Mouse (Mus musculus) ES-E14 (cell line): ENCODE results near the gene G3bp2. TPM values are rescaled to one million over a fixed set of nuclear protein-coding genes. Genes with fewer than 3 reads are reported as not detected.

ENCODE experiments used
- DNase-seq: peaks from one replicate; pipeline ENCODE4 v3.0.0-alpha.2; 2013; ENCODE audit warnings: low read depth, low spot score
- H3K27ac ChIP-seq: 2 replicates; pipeline ENCODE4 v1.5.1; 2012; ENCODE audit warnings: low read depth, mild to moderate bottlenecking, low read length, moderate library complexity, mixed read lengths; ENCODE audit not compliant: poor library complexity, insufficient read depth, severe bottlenecking
- H3K36me3 ChIP-seq: 2 replicates; pipeline ENCODE4 v1.6.1; 2012; ENCODE audit warnings: mild to moderate bottlenecking, low read length, moderate library complexity, mixed read lengths; ENCODE audit not compliant: control insufficient read depth, poor library complexity, insufficient read depth, severe bottlenecking
- H3K4me1 ChIP-seq, 2 experiments: fragments of 150-350 bp in 1 of 2; sonication (generic) in 1 of 2; 2 replicates each; pipeline ENCODE4 v1.6.1; 2012; ENCODE audit warnings: low read length in 2 of 2, mild to moderate bottlenecking in 1 of 2, mixed read lengths in 1 of 2; ENCODE audit not compliant: control insufficient read depth in 2 of 2, insufficient read depth in 2 of 2, poor library complexity in 1 of 2
- H3K4me3 ChIP-seq, 2 experiments: fragments of 150-350 bp in 1 of 2; sonication (generic) in 1 of 2; 2 replicates each; pipeline ENCODE4 v1.5.1; 2012; ENCODE audit warnings: low read length in 2 of 2, low read depth in 1 of 2, mild to moderate bottlenecking in 1 of 2, mixed read lengths in 1 of 2; ENCODE audit not compliant: insufficient read depth in 1 of 2, poor library complexity in 1 of 2, severe bottlenecking in 1 of 2
- H3K9ac ChIP-seq: 2 replicates; pipeline ENCODE4 v1.6.1; 2012; ENCODE audit warnings: low read depth, mild to moderate bottlenecking, low read length, mixed read lengths; ENCODE audit not compliant: poor library complexity, insufficient read depth, severe bottlenecking
- H3K9me3 ChIP-seq: fragments of 150-350 bp; sonication (generic); 2 replicates; pipeline ENCODE4 v1.6.1; 2012; ENCODE audit warnings: low read depth, mild to moderate bottlenecking, low read length; ENCODE audit not compliant: control insufficient read depth, insufficient read depth
- CHD2 ChIP-seq: IDR thresholded peaks from 2 replicates; pipeline ENCODE4 v1.6.1; 2014; ENCODE audit warnings: mild to moderate bottlenecking, low read depth, low read length, inconsistent platforms
- HCFC1 ChIP-seq: IDR thresholded peaks from 2 replicates; pipeline ENCODE4 v1.6.1; 2012; ENCODE audit warnings: low read length, inconsistent platforms, borderline replicate concordance; ENCODE audit not compliant: insufficient read depth
- MAFK ChIP-seq: IDR thresholded peaks from 2 replicates; pipeline ENCODE4 v1.6.1; 2014; ENCODE audit warnings: mild to moderate bottlenecking, low read depth, low read length, inconsistent platforms; ENCODE audit not compliant: insufficient read depth
- ZC3H11A ChIP-seq: IDR thresholded peaks from 2 replicates; pipeline ENCODE4 v1.6.1; 2012; ENCODE audit warnings: low read depth, mild to moderate bottlenecking, inconsistent platforms, low read length, borderline replicate concordance
- ZNF384 ChIP-seq: IDR thresholded peaks from 2 replicates; pipeline ENCODE4 v1.6.1; 2012; ENCODE audit warnings: low read depth, low read length, inconsistent platforms
- in situ Hi-C, 2 experiments: fragments of 600-800 bp; cut with MboI; formaldehyde crosslinking; loops; one replicate each; pipeline ENCODE4 v1.15.1; 2025; ENCODE audit warnings: low sequenced_read_pairs in 2 of 2, inconsistent platforms in 1 of 2; ENCODE audit not compliant: unreplicated experiment in 2 of 2
- total RNA-seq: library from RNA; depleted of rRNA; stranded (reverse); fragments of 300-350 nt; gene quantifications from 2 replicates; pipeline ENCODE4 v1.2.3, GENCODE M21; 2012

The G3bp2 gene
- total RNA-seq, 1 experiment, result 266 TPM

DNA sequence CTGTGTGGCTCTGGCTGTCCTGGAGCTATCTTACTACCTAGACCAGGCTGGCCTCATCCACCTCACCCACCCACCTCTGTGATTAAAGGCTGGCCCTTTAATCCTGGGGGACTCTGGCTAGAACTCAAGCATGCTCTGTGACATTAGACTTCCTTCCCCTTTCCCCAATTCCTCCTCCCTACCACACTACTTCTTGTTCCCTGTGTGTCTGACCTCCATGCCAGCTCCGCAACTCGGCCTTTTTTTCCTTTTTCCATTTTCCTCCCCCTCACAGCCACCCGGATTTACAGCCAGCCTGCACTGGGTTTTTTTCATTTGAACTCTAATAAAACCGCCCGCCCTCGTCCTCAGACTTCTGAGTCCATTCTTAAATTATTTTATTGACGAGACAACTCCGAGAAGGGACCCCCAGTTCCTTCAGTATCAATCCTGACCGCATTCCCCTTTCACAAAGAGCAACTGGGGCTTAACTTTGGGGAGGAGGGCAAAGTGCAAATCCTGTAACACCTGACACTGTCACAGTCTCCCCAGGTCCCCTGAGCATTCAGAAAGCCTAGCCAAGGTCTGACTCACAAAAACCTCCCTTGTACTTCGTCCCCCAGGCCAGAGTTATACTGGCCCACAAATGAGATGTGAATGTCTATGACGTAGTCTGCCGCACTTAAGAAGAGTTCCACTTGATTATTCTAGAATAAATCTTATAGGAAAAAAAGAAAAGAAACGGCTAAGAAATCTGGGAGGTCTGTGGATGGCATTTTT lies 15.0 kb upstream of the G3bp2 start:
- no peak for DNase-seq
- in situ Hi-C loops, result no loop called here
- Histone ChIP-seq H3K4me1 (peaks cover 14 to 32% of the 10 kb centered on the region in 2 experiments), H3K27ac (peak overlapping the region; percentile 40; the same call in 1 of the 2 replicates), H3K4me3 (peak overlapping the region; percentile 2 to 7; a peak in 2 of 4 replicates), H3K9ac (peak overlapping the region; percentile 23), H3K36me3 (no peaks in the 10 kb centered on the region), H3K9me3 (no peaks in the 10 kb centered on the region)
- TF ChIP-seq ZC3H11A, result no peak
- no peak for TF ChIP-seq CHD2
- TF ChIP-seq HCFC1, result no peak
- TF ChIP-seq MAFK, result no peak
- TF ChIP-seq ZNF384, result no peak

- Histone ChIP-seq H3K9ac (no peak overlapping the region), H3K27ac (no peak overlapping the region), H3K36me3 (no peaks in the 10 kb centered on the region), H3K4me3 (no peak overlapping the region), H3K9me3 (no peaks in the 10 kb centered on the region), H3K4me1 (peaks cover 14 to 30% of the 10 kb centered on the region in 2 experiments)
- no peak for DNase-seq
- no peak for TF ChIP-seq HCFC1
- no peak for TF ChIP-seq ZNF384
- no peak for TF ChIP-seq CHD2
- no peak for TF ChIP-seq ZC3H11A
- no peak for TF ChIP-seq MAFK
- in situ Hi-C loops, result no loop called here
Observed at GRCm38 (mm10) chr5:92097779-92098178, 14.3 kb upstream of the G3bp2 start.

DNA sequence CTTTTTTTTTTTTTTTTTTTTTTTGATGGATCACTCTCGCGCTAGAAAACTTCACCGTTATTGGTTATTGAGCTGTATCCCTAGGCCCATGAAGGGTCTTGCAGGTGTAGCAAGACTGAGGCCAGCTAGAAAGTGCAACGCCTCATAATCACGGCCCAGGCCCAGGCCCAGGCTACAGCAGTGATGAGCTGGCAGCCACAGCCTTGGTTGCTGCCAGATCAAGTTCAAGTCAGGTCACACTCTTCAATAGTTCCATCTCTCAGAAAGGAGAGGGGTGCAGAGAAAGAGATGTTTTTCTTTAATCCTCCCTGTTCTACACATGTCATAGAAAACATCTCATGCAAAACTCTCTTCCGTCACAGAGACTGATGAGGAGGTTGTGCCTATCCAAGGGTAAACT lies 13.3 kb upstream of the G3bp2 start:
- TF ChIP-seq ZNF384 (no peak), MAFK (no peak), ZC3H11A (no peak), HCFC1 (no peak), CHD2 (no peak)
- Histone ChIP-seq H3K4me3 (no peak overlapping the region), H3K9ac (no peak overlapping the region), H3K27ac (no peak overlapping the region), H3K9me3 (no peaks in the 10 kb centered on the region), H3K36me3 (no peaks in the 10 kb centered on the region), H3K4me1 (peaks cover 14 to 25% of the 10 kb centered on the region in 2 experiments; a peak in 3 of 4 replicates)
- no peak for DNase-seq
- in situ Hi-C loops, result no loop called here

DNA sequence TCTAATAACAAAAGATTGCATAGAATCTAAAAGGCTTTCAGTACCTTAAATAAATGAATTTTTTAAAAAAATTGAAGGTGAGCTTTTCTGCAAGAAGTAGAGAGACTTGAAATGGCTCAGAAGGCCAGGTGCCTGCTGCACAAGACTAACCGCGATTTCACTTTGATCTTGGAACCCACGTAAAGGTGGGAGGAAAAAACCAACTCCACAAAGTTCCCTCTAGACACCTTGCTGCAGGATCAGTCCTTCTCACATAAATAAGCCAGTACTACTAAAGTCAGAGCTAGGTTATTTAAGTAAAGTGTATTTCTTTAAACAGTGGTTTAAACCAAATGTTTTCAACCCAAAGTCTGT lies 10.5 kb upstream of the G3bp2 start:
- peaks cover 12 to 13% of the 10 kb centered on the region in 2 experiments; a peak in 3 of 4 replicates for H3K4me1 ChIP-seq
- no peak for DNase-seq
- no peaks in the 10 kb centered on the region for H3K9me3 ChIP-seq
- H3K4me3 ChIP-seq, result no peak overlapping the region
- in situ Hi-C loops, result no loop called here
- H3K36me3 ChIP-seq, result no peaks in the 10 kb centered on the region
- H3K27ac ChIP-seq, result no peak overlapping the region
- no peak overlapping the region for H3K9ac ChIP-seq
- TF ChIP-seq ZC3H11A, result no peak
- TF ChIP-seq MAFK, result no peak
- no peak for TF ChIP-seq CHD2
- no peak for TF ChIP-seq ZNF384
- TF ChIP-seq HCFC1, result no peak
